Mouse (Mus musculus) monocyte, adult 5-6 weeks (primary cell): ENCODE measurements around the gene Opcml. TPM values are rescaled to one million over a fixed set of nuclear protein-coding genes. Genes with fewer than 3 reads are reported as not detected.

Experiments used
- ATAC-seq: fragments of 153-309, 156-312 bp; replicated peaks from 2 replicates; pipeline ENCODE4 v1.8.0; 2017; ENCODE audit warnings: mild to moderate bottlenecking; ENCODE audit not compliant: low TSS enrichment, insufficient number of reproducible peaks, severe bottlenecking, poor library complexity, low FRiP score
- total RNA-seq: library from RNA; stranded (forward); fragments of 200-1000, 200-491, 200-594 nt; gene quantifications from 3 replicates; pipeline ENCODE4 v1.2.3, GENCODE M21; 2017

Gene Opcml
- total RNA-seq: not detected in 3 replicates

DNA sequence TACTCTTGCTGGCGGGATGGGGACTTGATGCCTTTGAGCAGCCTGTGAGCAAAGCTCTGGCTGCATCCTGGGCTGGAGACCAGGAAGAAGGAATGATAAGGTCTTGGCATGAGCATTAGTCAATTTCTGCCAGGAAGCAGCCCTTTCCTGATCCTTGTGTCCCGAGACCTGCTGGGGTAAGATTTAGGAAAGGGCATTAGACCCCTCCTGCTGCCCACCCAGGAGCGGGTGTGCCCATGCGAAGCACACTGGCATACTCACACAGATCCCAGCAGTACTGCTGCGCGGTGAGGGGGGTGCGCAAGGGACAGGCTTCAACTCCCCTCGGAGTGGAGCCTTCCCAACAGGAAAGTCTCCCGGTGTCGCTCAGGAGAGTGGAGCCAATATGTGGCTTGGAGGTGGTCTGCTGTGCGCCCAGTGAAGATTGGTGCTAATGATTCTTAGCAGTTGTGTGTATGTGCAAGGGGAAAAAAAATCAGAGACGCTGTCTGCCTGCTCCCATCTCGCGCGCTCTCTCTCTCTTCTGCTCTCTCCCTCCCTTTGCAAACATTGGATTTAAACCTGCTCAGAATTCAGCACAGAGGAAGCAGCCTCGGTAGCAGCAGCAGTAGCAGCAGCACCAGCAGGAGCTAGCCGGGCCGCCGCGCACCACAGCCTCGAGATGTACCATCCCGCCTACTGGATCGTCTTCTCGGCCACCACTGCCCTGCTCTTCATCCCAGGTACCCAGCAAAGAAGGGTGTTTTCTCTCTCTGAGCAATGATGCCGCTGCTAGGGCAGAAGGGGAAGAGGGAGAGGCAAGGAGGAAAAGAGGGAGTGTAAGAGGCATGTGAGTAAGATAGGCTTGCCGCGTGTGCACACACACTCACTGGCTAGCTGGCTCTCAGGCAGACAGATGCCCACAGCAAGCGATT is at the start of gene Opcml:
TSS of gene Opcml (plus strand) at position 51 of the 914 bp plus-strand sequence.
- no peak for ATAC-seq

DNA sequence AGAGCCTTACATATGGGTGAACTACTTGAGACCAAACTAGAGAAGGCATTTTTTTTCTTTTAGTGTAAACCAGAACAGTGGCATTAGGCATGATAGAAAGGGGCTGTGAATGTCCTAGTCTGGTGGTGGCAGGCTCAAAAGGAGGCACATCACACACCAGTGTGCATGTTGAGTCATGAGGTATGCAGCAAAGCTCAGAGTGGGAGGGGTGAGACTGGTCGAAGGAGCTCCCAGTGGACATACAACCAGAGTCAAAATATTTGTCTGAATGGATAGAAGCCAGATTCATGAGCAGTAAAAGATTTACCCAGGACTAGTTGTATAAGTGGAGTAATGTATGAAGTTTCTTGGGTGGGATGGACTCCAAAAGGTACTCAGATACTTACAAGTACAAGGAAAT is 31.9 kb upstream of the Opcml start:
- ATAC-seq: no peak

DNA sequence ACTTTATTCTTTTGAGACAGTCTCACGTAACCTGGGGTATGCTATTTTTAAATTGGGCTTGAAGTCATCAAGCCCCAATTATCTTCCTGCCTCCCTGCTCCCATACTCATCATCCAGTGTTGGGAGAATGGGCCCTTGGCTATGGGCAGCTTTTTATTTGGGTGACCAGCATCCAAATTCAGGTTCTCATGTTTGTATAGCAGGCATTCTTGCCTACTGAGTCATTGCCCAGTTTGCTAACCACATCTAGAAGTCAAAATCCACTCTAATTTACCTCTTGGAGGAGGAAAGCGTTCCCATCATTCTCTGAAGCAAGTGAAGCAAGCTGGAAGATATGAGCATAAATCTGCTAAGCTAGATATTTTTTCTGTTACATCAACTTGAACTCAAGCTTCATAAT is 29.4 kb upstream of the Opcml start:
- no peak for ATAC-seq

DNA sequence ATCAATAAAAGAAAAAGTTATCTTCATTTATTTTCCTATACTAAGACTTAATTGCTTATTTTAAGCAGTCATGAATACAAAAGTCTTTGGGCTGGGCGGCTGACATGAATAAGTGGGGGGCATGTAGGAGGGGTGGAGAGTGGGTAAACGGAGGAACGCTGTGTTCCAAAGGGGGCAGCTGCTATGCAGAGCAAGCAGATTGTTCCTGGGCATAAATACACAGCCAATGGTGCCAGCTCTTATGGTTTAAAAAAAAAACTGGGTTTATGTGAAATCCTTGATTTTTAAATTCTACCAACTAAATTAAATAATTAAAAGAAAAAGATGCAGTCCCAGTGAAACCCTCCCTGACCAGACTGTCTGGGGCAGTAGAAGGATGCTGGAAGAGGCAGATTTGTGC is 24.1 kb upstream of the Opcml start:
- ATAC-seq: no peak

DNA sequence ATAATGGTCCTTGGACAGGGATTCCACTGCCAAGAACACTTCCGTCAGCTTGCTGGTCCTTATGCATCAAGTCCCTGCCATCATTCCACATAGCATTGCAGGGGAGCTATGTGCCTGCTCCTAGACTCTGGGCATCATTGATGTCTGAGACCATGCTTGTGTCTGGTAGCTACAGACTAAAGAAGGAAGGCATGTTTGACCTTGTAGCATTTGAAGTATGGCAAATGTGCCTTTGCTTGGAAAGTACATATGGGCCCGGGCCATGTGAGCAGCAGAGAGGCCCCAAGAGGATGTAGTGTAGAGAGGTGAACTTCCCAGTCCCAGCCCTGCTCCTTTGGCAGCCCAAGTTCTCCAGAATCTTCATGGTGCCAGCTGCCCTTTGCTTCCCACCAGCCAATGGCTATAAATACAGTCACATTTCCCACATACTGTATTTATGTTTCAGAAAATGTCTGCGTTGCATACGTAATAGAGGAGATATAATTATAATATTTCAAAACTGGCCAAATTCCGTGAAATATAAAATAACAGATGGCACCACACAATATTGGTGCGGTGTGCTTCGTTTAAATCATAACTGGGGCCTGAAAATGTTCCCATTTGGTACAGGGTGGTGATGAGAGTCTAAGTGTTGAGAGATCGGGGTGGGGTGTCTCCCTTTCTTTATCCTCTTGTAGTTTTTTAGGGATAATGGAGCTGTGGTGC is 23.2 kb upstream of the Opcml start:
- no peak for ATAC-seq

DNA sequence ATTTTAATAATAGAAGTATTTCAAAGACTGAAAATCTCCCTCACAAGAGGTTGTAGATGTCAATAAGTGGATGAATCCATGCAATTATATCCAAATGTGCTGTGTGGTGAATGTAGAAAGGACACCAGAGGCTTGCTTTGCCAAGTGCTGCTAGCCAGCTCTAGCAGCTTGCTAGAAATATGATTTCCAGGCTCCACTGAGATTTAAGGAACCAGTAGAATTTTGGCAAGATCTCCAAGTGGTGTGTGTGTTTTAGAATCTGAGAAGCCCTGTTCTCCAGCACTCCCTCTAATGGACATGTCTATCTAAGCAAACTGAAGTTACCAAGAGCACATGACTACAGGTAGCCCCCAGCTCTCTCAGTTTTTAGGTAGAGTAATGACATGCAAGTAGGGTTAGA is 21.8 kb upstream of the Opcml start:
- ATAC-seq: no peak

DNA sequence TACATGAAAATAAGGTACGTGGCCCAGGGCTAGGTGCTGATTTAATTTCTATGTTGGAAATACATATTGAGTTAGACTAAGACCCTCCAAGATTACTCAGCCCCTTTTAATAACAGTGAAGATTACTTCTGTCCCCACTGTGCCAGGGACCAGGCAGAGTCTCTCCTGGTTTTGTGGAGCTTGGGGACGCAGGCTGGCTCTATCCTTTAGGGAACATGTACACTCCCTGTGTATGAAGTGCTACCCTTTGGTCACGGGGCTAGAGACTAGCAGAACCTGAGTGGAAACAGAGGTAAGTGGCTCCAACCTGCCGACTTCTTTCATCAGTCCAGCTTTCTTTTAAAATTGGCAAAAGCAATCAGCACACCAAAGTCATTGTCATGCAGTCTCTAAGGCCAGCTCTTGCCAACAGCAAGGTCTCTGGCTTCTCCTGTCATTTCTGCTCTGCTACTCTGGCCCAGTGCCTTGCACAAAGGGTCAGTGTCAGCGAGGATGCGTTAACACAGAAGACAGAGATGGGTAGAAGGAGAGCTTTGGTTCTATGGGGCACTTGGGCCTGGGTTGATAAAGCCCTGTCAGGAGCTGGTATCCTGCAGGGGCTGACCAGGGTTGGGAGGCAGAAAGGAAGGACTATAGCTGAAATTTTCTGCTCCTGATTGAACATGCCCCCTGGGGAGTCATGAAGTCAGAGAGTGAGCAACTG is 9.1 kb upstream of the Opcml start:
- ATAC-seq: no peak

DNA sequence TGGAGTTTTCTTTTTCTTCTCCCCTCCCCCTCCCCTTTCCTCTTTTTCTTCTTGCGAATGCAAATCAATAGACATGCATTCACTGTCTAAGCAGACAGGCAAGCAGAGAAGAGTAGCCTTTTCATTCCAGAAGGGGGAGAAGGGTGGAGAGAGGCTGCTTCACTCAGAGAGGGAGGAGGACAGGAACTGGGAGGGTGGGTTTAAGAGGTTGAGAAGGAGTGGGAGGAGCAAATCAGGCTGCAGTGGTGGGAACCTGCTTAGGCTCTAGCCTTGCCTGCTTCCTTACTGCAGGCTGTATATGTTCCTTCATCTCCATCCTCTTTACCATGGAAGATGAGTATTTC is 8.6 kb upstream of the Opcml start:
- ATAC-seq: no peak

DNA sequence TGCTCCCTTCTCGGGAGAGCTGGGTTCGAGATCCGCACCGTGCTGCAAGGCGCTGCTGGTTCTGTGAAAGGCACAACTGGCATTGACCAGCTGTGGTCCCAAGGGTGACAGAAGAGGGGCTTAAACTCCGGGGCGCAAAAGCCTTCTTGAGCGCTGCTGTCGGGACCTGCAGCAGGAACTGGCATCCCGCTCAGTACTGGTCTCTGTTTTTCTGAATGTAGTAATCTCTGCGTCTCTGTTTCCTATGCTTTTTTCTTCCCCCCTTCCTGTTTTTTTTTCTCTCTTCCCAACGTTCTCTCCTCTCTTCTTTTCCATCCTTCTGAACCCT is 1.0 kb downstream of the Opcml start:
- no peak for ATAC-seq

DNA sequence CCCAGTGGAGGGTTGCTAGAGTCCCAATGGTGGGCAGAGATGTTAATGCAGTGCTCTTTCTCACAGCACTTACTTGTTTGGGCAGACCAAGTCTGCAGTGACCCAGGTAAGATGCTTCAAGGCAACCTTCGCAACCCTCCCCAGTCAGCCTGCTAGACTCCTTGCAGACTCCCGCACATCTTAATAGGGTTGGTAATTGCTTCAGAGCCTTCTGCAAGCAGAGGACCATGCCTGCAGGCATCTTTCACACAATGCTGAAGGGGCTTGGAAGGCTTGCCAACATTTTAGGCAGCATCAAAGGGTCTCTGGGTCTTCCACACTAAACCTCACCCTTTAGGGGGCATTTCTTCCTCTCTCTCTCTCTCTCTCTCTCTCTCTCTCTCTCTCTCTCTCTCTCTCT is 1.7 kb downstream of the Opcml start:
- no peak for ATAC-seq

DNA sequence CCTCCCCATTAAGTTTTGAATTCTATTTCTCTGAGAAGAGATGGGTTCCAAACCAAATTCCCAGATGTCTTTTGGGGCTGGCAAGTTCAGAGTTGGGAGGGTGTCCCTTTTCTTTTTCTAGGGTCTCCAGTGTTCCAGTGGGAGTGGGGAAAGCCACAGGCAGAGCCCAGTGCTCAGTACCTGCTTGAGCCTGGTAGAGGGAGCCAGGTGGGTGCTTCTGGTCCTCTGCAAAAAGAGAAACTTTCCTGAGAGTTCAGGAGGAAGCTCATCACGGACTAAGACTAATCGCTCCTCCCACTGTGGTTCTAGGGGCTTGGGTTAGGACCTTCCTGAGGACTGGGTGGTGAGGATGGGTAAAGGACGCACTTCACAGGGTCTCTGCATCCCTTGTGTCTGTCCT is 2.4 kb downstream of the Opcml start:
- no peak for ATAC-seq

DNA sequence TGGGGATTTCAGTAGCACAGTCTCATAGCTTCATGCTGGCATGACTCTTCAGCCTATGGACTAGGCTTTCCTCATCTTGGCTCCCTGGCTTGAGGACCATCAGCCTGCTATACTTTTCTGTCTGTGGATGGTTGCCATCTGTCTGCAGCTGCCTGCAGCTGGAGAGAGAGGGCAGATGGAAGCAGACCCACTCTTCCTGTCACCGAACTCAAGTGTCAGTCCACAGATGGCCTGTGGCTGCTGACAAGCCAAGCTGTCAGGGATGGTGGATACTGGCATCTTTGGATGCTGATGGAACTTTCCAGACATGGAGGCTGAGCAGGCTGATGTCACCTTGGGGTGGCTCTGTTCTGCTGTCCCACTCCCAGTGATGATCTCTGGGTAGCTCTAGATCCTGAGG is 6.0 kb downstream of the Opcml start:
- no peak for ATAC-seq

DNA sequence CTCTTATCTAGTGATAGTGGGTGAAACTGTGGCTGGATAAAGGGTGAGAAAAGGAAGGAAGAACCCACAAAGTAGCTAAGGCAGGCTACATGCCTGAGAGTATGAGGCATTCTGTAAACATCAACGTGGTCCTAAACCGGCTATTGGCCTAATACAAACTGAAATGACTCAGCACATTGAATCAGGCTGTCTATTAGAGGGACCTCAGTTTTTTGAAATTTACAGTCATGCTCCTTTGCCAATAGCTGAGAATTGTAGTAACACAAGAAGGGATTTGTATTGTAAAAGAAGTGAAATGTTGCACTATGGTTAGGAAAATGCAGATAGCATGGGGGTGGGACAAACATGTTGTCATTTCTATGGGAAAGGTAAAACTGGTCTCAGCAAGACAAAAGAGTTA is 10.4 kb downstream of the Opcml start:
- no peak for ATAC-seq

DNA sequence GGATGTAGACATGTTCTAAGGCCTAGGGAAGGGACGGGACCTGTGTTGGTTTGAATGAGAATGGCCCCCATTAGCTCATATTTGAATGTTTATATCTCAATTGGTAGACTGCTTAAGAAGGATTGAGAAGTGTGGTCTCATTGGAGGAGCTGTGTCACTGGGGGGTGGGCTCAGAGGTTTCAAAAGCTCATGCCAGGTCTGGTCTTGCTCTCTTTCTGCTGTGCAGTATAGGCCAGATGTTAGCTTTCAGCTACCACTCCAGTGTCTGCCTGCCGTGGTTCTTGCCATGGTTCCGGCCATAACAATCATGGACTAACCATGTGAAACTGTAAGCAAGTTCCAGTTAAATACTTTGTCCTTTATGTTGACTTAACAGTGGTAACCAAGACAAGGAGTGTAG is 11.2 kb downstream of the Opcml start:
- no peak for ATAC-seq

DNA sequence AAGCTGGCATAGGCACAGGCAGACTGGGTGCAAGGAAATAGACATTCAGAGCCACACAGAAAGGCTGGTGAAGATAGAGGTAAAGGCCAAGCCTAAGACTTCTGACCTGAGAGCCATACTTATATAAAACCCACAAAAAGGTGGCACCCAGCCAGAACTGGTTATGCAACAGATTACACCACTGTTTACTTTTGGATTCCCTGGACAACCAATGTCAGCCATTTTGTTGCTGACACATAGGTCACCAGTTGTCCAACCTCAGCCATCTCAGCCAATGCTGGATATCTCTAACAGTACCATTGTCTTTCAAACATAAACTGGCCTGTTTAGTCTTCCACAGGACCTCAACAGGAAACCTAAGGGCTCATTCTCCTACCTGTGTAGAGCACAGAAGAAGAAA is 11.8 kb downstream of the Opcml start:
- ATAC-seq: no peak

DNA sequence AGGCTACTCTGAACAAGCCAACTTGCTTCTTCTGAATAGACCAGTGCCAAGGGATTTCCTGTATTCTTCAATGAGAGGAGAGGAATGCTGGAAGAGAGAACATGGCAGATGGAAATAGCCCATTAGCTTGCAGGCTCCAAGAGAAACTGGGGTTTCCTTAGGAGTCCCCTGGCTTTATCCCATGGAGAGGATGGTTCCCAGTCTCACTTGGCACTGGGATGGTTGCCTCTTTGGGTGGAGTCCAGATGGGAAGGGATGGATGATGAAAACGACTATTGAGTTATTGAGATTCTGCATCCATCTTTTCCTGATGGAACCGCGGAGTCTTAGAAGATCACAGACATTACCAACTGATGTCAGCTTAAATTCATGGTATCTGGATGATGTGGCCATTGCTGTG is 13.9 kb downstream of the Opcml start:
- ATAC-seq: no peak

DNA sequence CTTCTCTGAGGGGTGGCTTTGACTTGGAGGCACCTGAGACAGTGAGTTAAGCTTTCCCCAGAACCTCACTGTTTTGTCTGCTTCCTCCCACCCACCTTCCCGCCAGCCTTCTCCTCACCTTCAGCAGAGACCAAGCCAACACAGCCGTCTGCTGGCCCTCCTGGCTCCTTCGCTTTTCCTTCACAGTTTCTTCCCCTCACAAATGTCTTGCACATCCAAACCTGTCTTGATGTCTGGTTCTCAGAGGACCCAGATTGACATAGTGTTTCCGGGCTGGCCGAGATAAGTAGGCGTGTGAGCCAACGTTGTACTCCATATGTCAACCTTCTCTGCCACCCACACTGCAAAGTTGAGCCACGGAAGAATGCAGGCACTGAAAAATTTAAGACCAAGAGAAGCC is 19.2 kb downstream of the Opcml start:
- ATAC-seq: no peak

DNA sequence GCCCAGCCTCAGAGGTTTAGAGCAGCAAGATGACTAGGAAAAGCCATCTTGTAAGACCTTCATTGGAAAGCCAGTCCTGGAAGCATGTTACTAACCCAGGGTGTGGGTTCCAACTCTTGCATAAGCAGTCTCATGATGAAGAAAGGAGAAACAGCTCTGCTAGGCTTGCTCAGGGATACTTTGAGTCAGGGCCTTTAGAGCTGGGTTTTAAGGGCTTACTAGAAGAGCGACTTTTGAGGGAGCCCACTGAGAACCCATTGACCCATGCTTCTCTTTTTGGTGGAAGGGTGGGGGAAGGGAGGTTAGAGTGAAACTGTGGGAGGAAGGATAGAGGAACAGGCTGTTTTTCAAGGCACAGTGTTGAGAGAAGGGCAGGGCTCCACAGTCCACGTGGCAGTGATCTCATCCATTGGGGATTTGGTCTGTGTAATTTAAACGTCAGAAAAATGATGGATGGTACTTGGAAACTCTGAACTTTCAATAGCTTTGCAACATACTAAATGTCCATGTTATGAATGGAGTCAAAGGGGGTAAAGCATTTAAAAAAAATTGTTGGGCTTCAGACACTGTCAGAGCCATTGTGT is 22.7 kb downstream of the Opcml start:
- ATAC-seq: no peak

DNA sequence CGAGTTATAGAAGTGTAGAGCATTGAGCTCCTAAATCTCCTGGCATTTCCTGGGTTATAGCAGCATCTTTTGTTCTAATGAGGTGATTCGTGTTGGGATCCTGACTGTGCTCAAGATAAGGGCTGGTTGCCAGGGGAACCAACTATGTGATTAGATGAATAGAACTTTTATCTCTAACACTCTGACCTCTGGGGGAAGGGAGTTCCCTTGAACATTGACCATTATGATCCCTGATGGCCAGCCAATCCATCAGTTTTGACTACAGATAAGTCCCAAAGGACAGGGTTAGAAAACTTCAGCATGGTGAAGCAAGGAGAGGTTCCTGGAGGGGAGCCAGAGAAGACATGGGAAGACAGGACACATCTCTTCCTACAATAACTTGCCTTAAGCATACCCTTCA is 23.6 kb downstream of the Opcml start:
- no peak for ATAC-seq

DNA sequence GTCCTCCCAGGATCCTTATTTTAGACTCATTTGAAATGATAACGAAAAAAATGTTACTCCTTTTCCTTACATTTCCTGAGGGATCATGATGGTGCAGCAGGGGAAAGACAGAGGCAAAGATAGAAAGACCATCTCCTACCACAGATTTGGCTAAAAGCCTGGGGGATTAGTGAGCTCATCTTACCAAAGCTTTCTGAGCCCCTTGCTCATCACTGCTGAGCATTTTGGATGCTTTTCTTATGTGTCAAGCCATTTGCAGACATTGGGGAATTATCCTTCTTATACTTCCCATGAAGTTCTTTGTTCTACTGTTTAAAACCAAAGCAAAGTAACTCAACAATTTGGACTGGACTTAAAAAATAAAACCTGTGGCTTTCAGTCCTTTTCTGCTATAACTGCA is 30.6 kb downstream of the Opcml start:
- ATAC-seq: no peak
